Mouse (Mus musculus) small intestine, adult 2 months (tissue): ENCODE data around the gene Rbm20. TPM values are rescaled to one million over a fixed set of nuclear protein-coding genes. Genes with fewer than 3 reads are reported as not detected.

Experiments used
- H3K27ac ChIP-seq: fragments of 200-500 bp; 2 replicates; pipeline ENCODE4 v1.5.1; 2012; ENCODE audit warnings: low read depth, low read length, control low read depth, inconsistent platforms; ENCODE audit not compliant: insufficient read depth
- H3K27me3 ChIP-seq: fragments of 200-500 bp; 2 replicates; pipeline ENCODE4 v1.6.1; 2012; ENCODE audit warnings: mild to moderate bottlenecking, moderate library complexity, low read length, inconsistent platforms; ENCODE audit not compliant: control insufficient read depth, insufficient read depth
- H3K36me3 ChIP-seq: fragments of 200-500 bp; 2 replicates; pipeline ENCODE4 v1.6.1; 2012; ENCODE audit warnings: mild to moderate bottlenecking, low read length, control low read depth, inconsistent platforms; ENCODE audit not compliant: control insufficient read depth, insufficient read depth
- H3K4me1 ChIP-seq: fragments of 200-500 bp; 2 replicates; pipeline ENCODE4 v1.6.1; 2012; ENCODE audit warnings: low read length, inconsistent platforms, mixed read lengths; ENCODE audit not compliant: control insufficient read depth, insufficient read depth, insufficient read length
- H3K4me3 ChIP-seq: fragments of 200-500 bp; 2 replicates; pipeline ENCODE4 v1.5.1; 2012; ENCODE audit warnings: low read depth, mild to moderate bottlenecking, control low read depth, inconsistent platforms, low read length, moderate library complexity
- CTCF ChIP-seq: fragments of 200-500 bp; IDR thresholded peaks from 2 replicates; pipeline ENCODE4 v1.5.1; 2012; ENCODE audit warnings: low read depth, mild to moderate bottlenecking, control low read depth, inconsistent platforms, low read length, moderate library complexity, mixed read lengths; ENCODE audit not compliant: insufficient replicate concordance, insufficient read length; ENCODE audit errors: extremely low read depth
- POLR2A ChIP-seq: fragments of 200-500 bp; IDR thresholded peaks from 2 replicates; pipeline ENCODE4 v1.6.1; 2012; ENCODE audit warnings: low read depth, mild to moderate bottlenecking, control low read depth, inconsistent platforms, low read length, moderate library complexity
- WGBS: fragments of 180-500 bp; shearing (Covaris S2); methylation state at CpG from one replicate; pipeline ENCODE4 v1.1.7; 2018; 5-methylcytosine and 5-hydroxymethylcytosine counted together
- polyA plus RNA-seq: library from polyadenylated mRNA; depleted of rRNA; stranded (reverse); fragments of >200 nt; gene quantifications from 2 replicates; pipeline ENCODE4 v1.2.3, GENCODE M21; 2012

The Rbm20 gene
- polyA plus RNA-seq, 1 experiment: 0.16 TPM

DNA sequence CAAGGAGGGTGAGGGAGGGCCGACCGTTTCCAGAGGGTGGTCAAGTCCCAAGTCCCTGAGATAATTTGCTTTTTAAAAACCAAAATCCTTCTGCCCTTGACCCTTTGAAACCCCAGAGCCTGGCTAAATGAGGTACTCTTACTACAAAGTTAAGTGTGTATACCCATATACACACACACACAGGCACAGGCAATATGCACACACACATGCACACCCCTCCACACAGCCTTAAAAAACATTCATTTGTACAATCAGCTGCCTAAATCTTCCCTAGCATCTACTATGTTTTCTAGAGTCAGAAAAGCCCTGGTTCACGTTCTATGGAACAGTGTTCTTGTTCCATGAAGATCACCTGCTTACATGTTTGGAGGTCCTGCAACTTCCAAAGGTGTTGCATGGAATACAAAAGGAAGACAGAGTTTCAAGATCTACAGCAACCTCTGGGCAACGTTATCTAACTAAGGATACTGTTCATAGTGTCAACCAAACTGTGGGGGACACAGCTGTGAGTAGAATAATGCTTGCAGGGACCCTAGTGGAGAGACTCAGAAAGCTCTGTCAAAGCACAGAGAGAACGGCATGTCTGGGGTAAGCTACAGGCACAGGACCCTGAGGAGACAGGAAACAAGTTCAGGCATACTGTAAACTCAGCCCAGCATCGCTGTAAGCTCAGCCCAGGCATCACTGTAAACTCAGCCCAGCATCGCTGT, 97.7 kb downstream of the Rbm20 start:
- WGBS: 43% methylated on average over 7 of the region's 7 CpGs
- TF ChIP-seq POLR2A (no peak), CTCF (no peak)
- Histone ChIP-seq H3K27me3 (no peaks in the 10 kb centered on the region), H3K4me1 (peaks cover 12% of the 10 kb centered on the region), H3K36me3 (no peaks in the 10 kb centered on the region), H3K4me3 (no peak overlapping the region), H3K27ac (no peak overlapping the region)

DNA sequence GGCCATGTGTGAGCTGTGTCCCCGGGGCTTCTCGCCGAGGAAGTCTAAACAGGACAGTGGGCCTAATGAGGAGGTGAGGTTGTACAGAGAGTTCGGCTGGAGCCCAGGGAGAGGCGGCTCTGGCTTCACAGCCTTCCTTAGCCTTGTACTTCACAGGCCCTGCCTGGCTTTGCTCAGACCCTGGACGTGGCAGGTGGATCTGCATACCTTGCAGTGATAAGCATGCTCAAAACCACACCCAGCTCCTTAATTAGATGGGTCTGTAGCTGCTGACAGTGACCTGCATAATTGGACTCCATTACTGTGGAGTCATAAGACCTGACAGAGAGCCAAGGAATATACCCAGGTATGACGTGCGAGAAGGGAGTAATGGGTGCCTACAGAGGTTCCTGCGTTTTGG, 102.3 kb downstream of the Rbm20 start:
- no peaks in the 10 kb centered on the region for H3K36me3 ChIP-seq
- no peaks in the 10 kb centered on the region for H3K27me3 ChIP-seq
- WGBS: 71% methylated on average over 9 of the region's 9 CpGs
- no peak overlapping the region for H3K4me3 ChIP-seq
- H3K4me1 ChIP-seq: peaks cover 4% of the 10 kb centered on the region; the same call in 1 of the 2 replicates
- H3K27ac ChIP-seq: no peak overlapping the region
- no peak for TF ChIP-seq POLR2A
- TF ChIP-seq CTCF: no peak

DNA sequence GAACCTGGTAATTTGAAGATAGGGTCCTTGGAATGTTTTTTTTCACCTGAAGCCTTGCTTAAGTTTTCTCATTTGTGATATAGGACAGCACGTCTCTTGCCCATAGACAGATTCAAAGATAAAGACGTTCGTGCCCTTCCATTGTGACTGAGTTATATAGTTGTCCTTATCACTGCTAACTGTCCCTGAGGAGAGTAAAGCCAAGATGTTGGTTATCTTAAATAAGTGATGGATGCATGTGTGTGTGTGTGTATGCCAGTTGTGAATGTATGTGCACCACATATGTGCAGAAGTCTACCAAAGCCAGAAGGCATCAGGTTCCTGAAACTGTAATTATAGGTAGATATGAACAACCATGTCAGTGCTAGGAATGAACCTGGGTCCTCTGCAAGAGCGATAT, 102.7 kb downstream of the Rbm20 start:
- no peak overlapping the region for H3K4me3 ChIP-seq
- TF ChIP-seq CTCF (no peak), POLR2A (no peak)
- H3K4me1 ChIP-seq: peaks cover 3% of the 10 kb centered on the region; the same call in 1 of the 2 replicates
- no peak overlapping the region for H3K27ac ChIP-seq
- 83% methylated on average over 4 of the region's 4 CpGs for WGBS
- no peaks in the 10 kb centered on the region for H3K36me3 ChIP-seq
- no peaks in the 10 kb centered on the region for H3K27me3 ChIP-seq

DNA sequence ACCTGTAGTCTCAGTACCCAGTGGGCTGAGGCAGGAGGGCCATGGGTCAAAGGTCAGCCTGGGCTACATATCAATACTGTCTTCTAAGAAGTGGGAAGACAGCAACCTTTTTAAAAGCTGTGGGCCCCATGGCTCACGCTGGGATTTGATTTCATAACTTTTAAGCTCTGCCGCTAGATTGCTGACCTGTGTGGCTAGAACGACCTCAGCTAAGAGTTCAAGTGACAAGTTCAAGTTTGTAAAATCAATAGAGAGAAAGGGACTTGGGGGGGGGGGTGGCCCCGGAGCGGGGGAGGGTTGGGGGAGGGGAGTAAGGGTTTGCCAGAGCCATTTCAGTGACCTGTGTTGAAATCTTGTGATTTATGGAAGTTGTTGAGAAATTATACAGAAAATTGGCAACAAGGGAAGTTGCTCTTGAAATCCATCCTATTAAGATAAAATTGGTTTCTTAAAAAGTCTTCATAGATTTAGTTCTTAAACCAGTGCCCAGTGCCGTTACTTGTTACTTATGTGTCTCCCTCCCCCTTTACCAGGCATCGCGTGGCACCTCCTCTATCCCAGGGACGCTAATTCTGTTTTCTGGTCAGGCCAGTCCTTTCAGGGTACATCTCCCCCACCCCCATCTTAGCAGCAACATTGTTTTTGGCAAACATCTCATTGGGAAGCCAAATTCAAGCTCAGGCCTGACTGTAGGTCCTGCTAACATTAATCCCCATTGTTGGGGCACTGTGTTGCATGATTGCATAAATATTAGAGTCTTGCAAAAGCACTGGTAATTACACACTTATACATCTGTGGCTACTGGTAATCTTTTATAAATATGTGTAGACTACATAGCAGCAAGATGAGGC, 103.9 kb downstream of the Rbm20 start:
- Histone ChIP-seq H3K4me1 (peaks cover 3% of the 10 kb centered on the region; the same call in 1 of the 2 replicates), H3K27ac (no peak overlapping the region), H3K36me3 (no peaks in the 10 kb centered on the region), H3K27me3 (no peaks in the 10 kb centered on the region), H3K4me3 (no peak overlapping the region)
- TF ChIP-seq CTCF (no peak), POLR2A (no peak)
- WGBS: 67% methylated on average over 9 of the region's 9 CpGs

DNA sequence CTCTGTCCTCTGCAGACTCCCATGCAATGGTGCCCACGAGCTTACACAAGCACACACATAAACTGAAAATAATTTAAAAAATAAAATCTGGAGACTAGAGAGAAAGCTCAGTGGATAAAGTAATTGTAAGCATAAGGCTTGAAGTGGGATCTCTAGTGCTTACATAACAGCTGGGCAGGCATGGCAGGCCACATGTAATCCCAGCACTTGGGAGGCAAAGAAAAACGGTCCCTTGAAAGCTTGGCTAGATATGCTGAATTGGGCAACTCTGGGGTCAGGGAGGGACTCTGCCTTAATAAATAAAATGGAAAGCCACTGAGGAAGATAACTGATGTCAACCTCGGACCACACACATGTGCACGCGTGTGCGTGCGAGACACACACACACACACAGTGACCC, 104.7 kb downstream of the Rbm20 start:
- H3K4me3 ChIP-seq: no peak overlapping the region
- no peaks in the 10 kb centered on the region for H3K27me3 ChIP-seq
- H3K36me3 ChIP-seq: no peaks in the 10 kb centered on the region
- TF ChIP-seq POLR2A (no peak), CTCF (no peak)
- H3K27ac ChIP-seq: no peak overlapping the region
- H3K4me1 ChIP-seq: peaks cover 7% of the 10 kb centered on the region; the same call in 1 of the 2 replicates
- 92% methylated on average over 7 of the region's 7 CpGs for WGBS

DNA sequence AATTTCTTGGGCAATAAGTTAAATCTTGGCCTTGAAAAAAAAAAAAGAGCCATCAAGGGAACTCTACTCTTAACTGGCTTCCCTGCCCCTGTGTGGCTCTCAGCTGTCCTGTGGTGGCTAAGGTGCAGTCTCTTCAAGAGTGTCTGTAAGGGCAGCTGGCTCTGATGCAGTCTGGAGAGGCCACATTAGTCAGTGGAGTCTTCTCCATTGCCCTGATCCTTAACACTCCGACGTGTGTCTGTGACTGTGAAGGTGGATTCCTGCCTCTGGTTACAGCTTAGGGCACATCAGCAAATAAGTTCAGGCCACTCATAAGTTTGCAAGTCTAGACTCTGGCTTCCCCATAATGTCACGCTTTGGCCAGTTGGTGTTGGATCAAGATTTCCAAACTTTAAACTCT, 108.2 kb downstream of the Rbm20 start:
- WGBS: 80% methylated on average over 3 of the region's 3 CpGs
- TF ChIP-seq POLR2A (no peak), CTCF (no peak)

DNA sequence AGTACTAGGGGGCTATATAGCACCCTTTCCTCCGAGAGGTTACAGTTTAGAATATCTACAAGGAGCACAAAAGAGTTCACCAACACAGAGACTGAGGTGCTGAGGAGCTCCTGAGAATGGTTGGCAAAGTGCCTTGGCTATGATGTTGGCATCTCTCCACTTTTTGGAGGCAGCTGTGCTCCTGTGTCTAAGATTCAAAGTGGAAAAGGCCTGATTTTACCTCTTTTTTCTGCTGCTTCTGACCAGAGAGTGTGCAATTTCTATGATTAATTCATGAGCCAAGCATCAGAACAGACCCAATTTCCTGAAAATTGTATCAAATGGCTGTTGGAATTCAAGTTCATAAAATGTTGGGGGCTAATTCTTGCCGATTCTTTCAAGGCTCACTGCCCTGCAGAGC, 109.1 kb downstream of the Rbm20 start:
- Histone ChIP-seq H3K4me3 (no peak overlapping the region), H3K36me3 (no peaks in the 10 kb centered on the region), H3K27me3 (no peaks in the 10 kb centered on the region), H3K27ac (no peak overlapping the region), H3K4me1 (peaks cover 9% of the 10 kb centered on the region; the same call in 1 of the 2 replicates)
- WGBS: 24% methylated on average over 2 of the region's 2 CpGs
- TF ChIP-seq CTCF (no peak), POLR2A (no peak)

More for the DNA sequence above, 108.2 kb downstream of the Rbm20 start:
- H3K36me3 ChIP-seq: no peaks in the 10 kb centered on the region
- H3K27ac ChIP-seq: no peak overlapping the region
- no peaks in the 10 kb centered on the region for H3K27me3 ChIP-seq
- peaks cover 9% of the 10 kb centered on the region; the same call in 1 of the 2 replicates for H3K4me1 ChIP-seq
- H3K4me3 ChIP-seq: no peak overlapping the region
